ENCODE assay signal across 8 mouse cellular contexts in the genomic region with DNA sequence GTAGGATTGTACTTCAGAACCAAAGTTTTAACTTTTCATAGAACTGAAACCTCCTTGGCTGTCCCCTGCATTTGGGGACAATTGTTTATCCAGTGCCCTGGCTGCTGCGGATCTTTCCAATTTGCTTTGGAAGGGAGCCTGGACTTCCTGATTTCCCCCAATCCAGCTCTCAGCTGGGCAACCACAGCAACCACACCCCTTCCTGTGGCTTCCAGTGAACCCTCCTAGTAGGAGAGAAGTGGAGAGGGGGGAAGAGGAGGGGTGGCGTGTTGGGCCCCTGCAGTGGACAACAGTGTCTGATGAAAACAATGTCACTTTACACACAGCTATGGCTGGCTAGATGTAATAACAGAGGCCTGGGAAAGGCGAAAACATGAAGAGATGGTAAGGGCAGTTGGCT.
A peak's percentile ranks its signal among the peaks of the same experiment; 100 is the strongest.
DNase-seq lines count a peak whose midpoint lies in the region; ATAC-seq and TF ChIP-seq lines count a peak whose summit lies in the region.

No protein-coding gene starts in this region.

- ATAC-seq in heart, embryonic 12.5 days (ENCODE audit: insufficient number of reproducible peaks, low FRiP score), result peak; percentile 74
- 0 out of 2 replicates have a peak, but pooled peaks have one; percentile 41 for ATAC-seq in kidney, embryonic 16.5 days (ENCODE audit: low FRiP score, low TSS enrichment)
- ATAC-seq in lung, postnatal 0 days, result peak; percentile 81

- H3K36me3 ChIP-seq in heart, embryonic 12.5 days, result no peaks in the 10 kb centered on the region
- H3K36me3 ChIP-seq in kidney, embryonic 16.5 days (ENCODE audit: insufficient read depth, low read length), result no peaks in the 10 kb centered on the region
- H3K36me3 ChIP-seq in lung, postnatal 0 days (ENCODE audit: insufficient read depth, low read length), result no peaks in the 10 kb centered on the region

- H3K27ac ChIP-seq in heart, embryonic 12.5 days (ENCODE audit: poor library complexity, severe bottlenecking), result peak overlapping the region; percentile 96
- peak overlapping the region; percentile 65 for H3K27ac ChIP-seq in kidney, embryonic 16.5 days (ENCODE audit: low read length)
- H3K27ac ChIP-seq in lung, postnatal 0 days (ENCODE audit: low read length), result peak overlapping the region; percentile 86

- no peak for TF ChIP-seq CTCF in lung, postnatal 0 days (IDR thresholded peaks at IDR 0.05)

- peak; percentile 27 for DNase-seq in testis, postnatal 14 days (ENCODE audit: low spot score)
- DNase-seq in testis, postnatal 10 days (ENCODE audit: low spot score), result no peak
- peak; percentile 79 for DNase-seq in lung, postnatal 0 days (ENCODE audit: low spot score)
- DNase-seq in left cerebral cortex, postnatal 14 days (ENCODE audit: low spot score in 2 of 2), result no peak
- DNase-seq in frontal cortex, postnatal 10 days (ENCODE audit: low spot score in 2 of 2), result no peak
- no peak for DNase-seq in spleen, adult 12 weeks (ENCODE audit: low spot score)

- WGBS in heart, embryonic 12.5 days, result 22% methylated on average over 3 of the region's 3 CpGs
- WGBS in kidney, embryonic 16.5 days, result 43% methylated on average over 3 of the region's 3 CpGs
- 2% methylated on average over 3 of the region's 3 CpGs for WGBS in lung, postnatal 0 days

- H3K27me3 ChIP-seq in heart, embryonic 12.5 days (replicated peaks), result no peaks in the 10 kb centered on the region
- H3K27me3 ChIP-seq in kidney, embryonic 16.5 days (ENCODE audit: insufficient read depth, low read length), result no peaks in the 10 kb centered on the region
- H3K27me3 ChIP-seq in lung, postnatal 0 days (replicated peaks; ENCODE audit: insufficient read depth, low read length), result no peaks in the 10 kb centered on the region

- TF ChIP-seq EP300 in lung, postnatal 0 days (IDR thresholded peaks at IDR 0.05), result peak; percentile 73; the same call in 1 of the 2 replicates

- H3K4me3 ChIP-seq in heart, embryonic 12.5 days, result no peak overlapping the region
- no peak overlapping the region for H3K4me3 ChIP-seq in kidney, embryonic 16.5 days (ENCODE audit: low read length)
- H3K4me3 ChIP-seq in lung, postnatal 0 days (ENCODE audit: low read depth, low read length), result no peak overlapping the region

- peak overlapping the region; percentile 46 for H3K9ac ChIP-seq in heart, embryonic 12.5 days
- peak overlapping the region; percentile 49 for H3K9ac ChIP-seq in kidney, embryonic 16.5 days (replicated peaks; ENCODE audit: low read length)
- 0 out of 2 replicates have a peak overlapping the region, but pooled peaks have one; percentile 26 for H3K9ac ChIP-seq in lung, postnatal 0 days (replicated peaks; ENCODE audit: low read depth)

- H3K4me1 ChIP-seq in heart, embryonic 12.5 days (replicated peaks), result peaks cover 77% of the 10 kb centered on the region
- H3K4me1 ChIP-seq in kidney, embryonic 16.5 days (ENCODE audit: insufficient read depth, low read length), result peaks cover 32% of the 10 kb centered on the region
- peaks cover 21% of the 10 kb centered on the region; the same call in 1 of the 2 replicates for H3K4me1 ChIP-seq in lung, postnatal 0 days (ENCODE audit: insufficient read depth, low read depth, low read length)

- intact Hi-C loops in left cerebral cortex, postnatal 14 days (cut with DNase I), result no loop called here

- no peaks in the 10 kb centered on the region for H3K9me3 ChIP-seq in heart, embryonic 12.5 days (replicated peaks)
- H3K9me3 ChIP-seq in kidney, embryonic 16.5 days (ENCODE audit: low read length), result no peaks in the 10 kb centered on the region
- no peaks in the 10 kb centered on the region for H3K9me3 ChIP-seq in lung, postnatal 0 days (ENCODE audit: low read length)

- H3K4me2 ChIP-seq in heart, embryonic 12.5 days, result peak overlapping the region; percentile 51
- no peak overlapping the region for H3K4me2 ChIP-seq in kidney, embryonic 16.5 days (replicated peaks; ENCODE audit: low read depth, low read length)
- 0 out of 2 replicates have a peak overlapping the region, but pooled peaks have one; percentile 11 for H3K4me2 ChIP-seq in lung, postnatal 0 days (replicated peaks; ENCODE audit: low read depth, low read length)

Comparison
In these comparisons a context has a peak if more than half of its experiments do, and no peak if none do; other contexts are left out.
1. DNase-seq: peak in testis, postnatal 14 days (single experiment) and lung, postnatal 0 days (single experiment); none in testis, postnatal 10 days (single experiment), left cerebral cortex, postnatal 14 days (0 of 2), frontal cortex, postnatal 10 days (0 of 2) and spleen, adult 12 weeks (single experiment).
2. Peak in every context shown above with its lines, with median percentiles within 50 percentile points of each other: ATAC-seq, H3K27ac ChIP-seq and H3K9ac ChIP-seq.